Mouse (Mus musculus) hindbrain, embryonic 16.5 days (tissue): ENCODE data around the gene Snapc5. TPM values are rescaled to one million over a fixed set of nuclear protein-coding genes. Genes with fewer than 3 reads are reported as not detected.
"Not testable (repeated sequence)": the region's sequence is repeated elsewhere in the genome, so short reads cannot be mapped to it uniquely, and the experiment has no call there.

Experiments
- ATAC-seq: fragments of 200-750 bp; cut with Nextera tagmentation; 2 replicates; pipeline ENCODE4 v1.8.0; 2017; ENCODE audit warnings: moderate TSS enrichment, moderate library complexity
- H3K27ac ChIP-seq: fragments of 300-500 bp; sonication (generic); 2 replicates; pipeline ENCODE4 v1.5.1; 2014; ENCODE audit warnings: low read depth, mild to moderate bottlenecking, control low read depth, low read length, moderate library complexity
- H3K27me3 ChIP-seq: fragments of 300-500 bp; sonication (generic); replicated peaks from 2 replicates; pipeline ENCODE4 v1.6.1; 2014; ENCODE audit warnings: low read length; ENCODE audit not compliant: control insufficient read depth, insufficient read depth
- H3K36me3 ChIP-seq: fragments of 300-500 bp; sonication (generic); 2 replicates; pipeline ENCODE4 v1.6.1; 2014; ENCODE audit warnings: mild to moderate bottlenecking, low read length, moderate library complexity, mixed read lengths; ENCODE audit not compliant: control insufficient read depth, insufficient read depth
- H3K4me1 ChIP-seq: fragments of 300-500 bp; sonication (generic); 2 replicates; pipeline ENCODE4 v1.6.1; 2014; ENCODE audit warnings: low read depth, low read length; ENCODE audit not compliant: control insufficient read depth, insufficient read depth
- H3K4me2 ChIP-seq: fragments of 300-500 bp; sonication (generic); 2 replicates; pipeline ENCODE4 v1.6.1; 2014; ENCODE audit warnings: mild to moderate bottlenecking, low read length, control low read depth, moderate library complexity
- H3K4me3 ChIP-seq: fragments of 300-500 bp; sonication (generic); 2 replicates; pipeline ENCODE4 v1.5.1; 2014; ENCODE audit warnings: mild to moderate bottlenecking, low read length, control low read depth, moderate library complexity
- H3K9ac ChIP-seq: fragments of 300-500 bp; sonication (generic); 2 replicates; pipeline ENCODE4 v1.6.1; 2014; ENCODE audit warnings: low read depth, mild to moderate bottlenecking, control low read depth, low read length, moderate library complexity
- H3K9me3 ChIP-seq: fragments of 300-500 bp; sonication (generic); 2 replicates; pipeline ENCODE4 v1.6.1; 2014; ENCODE audit warnings: mild to moderate bottlenecking, low read length, moderate library complexity; ENCODE audit not compliant: control insufficient read depth
- WGBS: fragments of 180-500 bp; shearing (Covaris S2); extraction: QIAGEN DNeasy Blood & Tissue Kit; methylation state at CpG from one replicate; pipeline ENCODE4 v1.1.7; 2014; 5-methylcytosine and 5-hydroxymethylcytosine counted together
- polyA plus RNA-seq: library from polyadenylated mRNA; unstranded; fragments of >200 nt; fragmentation: Nextera tagmentation; extraction: Ambion mirVana; gene quantifications from 2 replicates; pipeline ENCODE4 v1.2.1, GENCODE M21; 2015

Gene Snapc5
- polyA plus RNA-seq, 1 experiment from 2014 or later: 40.1 TPM

GRCm38 (mm10) chr9:64197524-64197923, 18.4 kb downstream of the Snapc5 start:
- no peaks in the 10 kb centered on the region for H3K9me3 ChIP-seq
- no peaks in the 10 kb centered on the region for H3K4me1 ChIP-seq
- H3K4me2 ChIP-seq: no peak overlapping the region
- H3K4me3 ChIP-seq: no peak overlapping the region
- H3K27me3 ChIP-seq: no peaks in the 10 kb centered on the region
- peaks cover 5% of the 10 kb centered on the region; the same call in 1 of the 2 replicates for H3K36me3 ChIP-seq
- ATAC-seq: no peak
- no peak overlapping the region for H3K27ac ChIP-seq
- 86% methylated on average over 8 of the region's 8 CpGs for WGBS
- no peak overlapping the region for H3K9ac ChIP-seq

GRCm38 (mm10) chr9:64198068-64198762, 19.1 kb downstream of the Snapc5 start:
- H3K4me3 ChIP-seq: no peak overlapping the region
- 92% methylated on average over 5 of the region's 5 CpGs for WGBS
- no peak overlapping the region for H3K4me2 ChIP-seq
- peaks cover 4% of the 10 kb centered on the region for H3K36me3 ChIP-seq
- H3K27ac ChIP-seq: no peak overlapping the region
- H3K4me1 ChIP-seq: no peaks in the 10 kb centered on the region
- ATAC-seq: no peak
- H3K9ac ChIP-seq: no peak overlapping the region
- no peaks in the 10 kb centered on the region for H3K27me3 ChIP-seq
- H3K9me3 ChIP-seq: no peaks in the 10 kb centered on the region

GRCm38 (mm10) chr9:64198763-64199418, 19.8 kb downstream of the Snapc5 start:
- not testable (repeated sequence) for H3K27me3 ChIP-seq, H3K27ac ChIP-seq, H3K4me1 ChIP-seq, H3K36me3 ChIP-seq, H3K4me2 ChIP-seq, H3K4me3 ChIP-seq, ATAC-seq, H3K9me3 ChIP-seq, H3K9ac ChIP-seq
- WGBS: 95% methylated on average over 7 of the region's 7 CpGs

GRCm38 (mm10) chr9:64199897-64200296, 20.8 kb downstream of the Snapc5 start:
- H3K27me3 ChIP-seq: no peaks in the 10 kb centered on the region
- peaks cover 4% of the 10 kb centered on the region; the same call in 1 of the 2 replicates for H3K36me3 ChIP-seq
- no peak overlapping the region for H3K4me3 ChIP-seq
- H3K9me3 ChIP-seq: no peaks in the 10 kb centered on the region
- 77% methylated on average over 2 of the region's 2 CpGs for WGBS
- ATAC-seq: no peak
- H3K4me1 ChIP-seq: no peaks in the 10 kb centered on the region
- no peak overlapping the region for H3K9ac ChIP-seq
- no peak overlapping the region for H3K27ac ChIP-seq
- H3K4me2 ChIP-seq: no peak overlapping the region

- Histone ChIP-seq H3K4me2 (no peak overlapping the region), H3K9me3 (no peaks in the 10 kb centered on the region)
Measured at GRCm38 (mm10) chr9:64202331-64202730, 23.3 kb downstream of the Snapc5 start.

GRCm38 (mm10) chr9:64202866-64203265, 23.8 kb downstream of the Snapc5 start:
- Histone ChIP-seq H3K27me3 (no peaks in the 10 kb centered on the region), H3K27ac (no peak overlapping the region), H3K9ac (no peak overlapping the region), H3K9me3 (no peaks in the 10 kb centered on the region), H3K4me2 (no peak overlapping the region), H3K4me1 (no peaks in the 10 kb centered on the region), H3K4me3 (no peak overlapping the region), H3K36me3 (peaks cover 4% of the 10 kb centered on the region; the same call in 1 of the 2 replicates)
- ATAC-seq: no peak

More at GRCm38 (mm10) chr9:64202331-64202730, 23.3 kb downstream of the Snapc5 start:
- ATAC-seq: no peak
- no peak overlapping the region for H3K9ac ChIP-seq
- H3K4me3 ChIP-seq: no peak overlapping the region
- H3K4me1 ChIP-seq: no peaks in the 10 kb centered on the region
- H3K36me3 ChIP-seq: peaks cover 4% of the 10 kb centered on the region; the same call in 1 of the 2 replicates
- no peak overlapping the region for H3K27ac ChIP-seq
- no peaks in the 10 kb centered on the region for H3K27me3 ChIP-seq

GRCm38 (mm10) chr9:64207509-64208084, 28.5 kb downstream of the Snapc5 start:
- H3K9ac ChIP-seq: no peak overlapping the region
- H3K4me2 ChIP-seq: no peak overlapping the region
- H3K4me3 ChIP-seq: no peak overlapping the region
- no peak overlapping the region for H3K27ac ChIP-seq
- 80% methylated on average over 3 of the region's 3 CpGs for WGBS
- H3K9me3 ChIP-seq: no peaks in the 10 kb centered on the region
- no peaks in the 10 kb centered on the region for H3K27me3 ChIP-seq
- no peak for ATAC-seq
- no peaks in the 10 kb centered on the region for H3K4me1 ChIP-seq
- H3K36me3 ChIP-seq: peaks cover 3% of the 10 kb centered on the region; the same call in 1 of the 2 replicates

GRCm38 (mm10) chr9:64214452-64214851, 35.4 kb downstream of the Snapc5 start:
- 92% methylated on average over 17 of the region's 17 CpGs for WGBS
- Histone ChIP-seq H3K27ac (no peak overlapping the region), H3K9ac (no peak overlapping the region), H3K4me2 (no peak overlapping the region), H3K36me3 (no peaks in the 10 kb centered on the region), H3K4me3 (no peak overlapping the region), H3K9me3 (no peaks in the 10 kb centered on the region), H3K27me3 (no peaks in the 10 kb centered on the region), H3K4me1 (no peaks in the 10 kb centered on the region)
- no peak for ATAC-seq

- Histone ChIP-seq H3K27me3 (no peaks in the 10 kb centered on the region), H3K9ac (no peak overlapping the region), H3K4me2 (no peak overlapping the region), H3K27ac (no peak overlapping the region), H3K4me3 (no peak overlapping the region), H3K4me1 (no peaks in the 10 kb centered on the region), H3K9me3 (no peaks in the 10 kb centered on the region), H3K36me3 (no peaks in the 10 kb centered on the region)
- no peak for ATAC-seq
- whole genome bisulfite sequencing: 77% methylated on average over 4 of the region's 4 CpGs
Measured at GRCm38 (mm10) chr9:64216090-64216489, 37.0 kb downstream of the Snapc5 start.
